Mouse (Mus musculus) embryo, embryonic 10 days (tissue): ENCODE measurements around the gene St13.

Source experiments
- DNase-seq: peaks from one replicate; pipeline ENCODE4 v3.0.0-alpha.2; 2015; ENCODE audit warnings: low spot score

St13 gene

GRCm38 (mm10) chr15:81319462-81319861 is 80.4 kb downstream of the St13 start:
- DNase-seq: no peak

GRCm38 (mm10) chr15:81313928-81314327 is 85.9 kb downstream of the St13 start:
- DNase-seq: no peak
